Mouse (Mus musculus) common myeloid progenitor, adult 5-6 weeks (primary cell): ENCODE data around the gene Tcap. TPM values are rescaled to one million over a fixed set of nuclear protein-coding genes. Genes with fewer than 3 reads are reported as not detected.

Experiments used
- ATAC-seq: replicated peaks from 2 replicates; pipeline ENCODE4 v1.8.0; 2016; ENCODE audit warnings: low read depth, mild to moderate bottlenecking, moderate TSS enrichment, inconsistent platforms; ENCODE audit not compliant: poor library complexity, severe bottlenecking
- total RNA-seq: library from RNA; stranded (forward); fragments of 200-1000, 187-1606 nt; gene quantifications from 2 replicates; pipeline ENCODE4 v1.2.3, GENCODE M21; 2017

Gene Tcap
- total RNA-seq = not detected in 2 replicates

- no peak for ATAC-seq
These were observed at the start of gene Tcap for GRCm38 (mm10) chr11:98383261-98384030. Gene Tcap, plus strand, starts transcription at chr11:98383811.

- no peak for ATAC-seq
These were observed 49.5 kb upstream of the Tcap start for GRCm38 (mm10) chr11:98333981-98334741.

DNA sequence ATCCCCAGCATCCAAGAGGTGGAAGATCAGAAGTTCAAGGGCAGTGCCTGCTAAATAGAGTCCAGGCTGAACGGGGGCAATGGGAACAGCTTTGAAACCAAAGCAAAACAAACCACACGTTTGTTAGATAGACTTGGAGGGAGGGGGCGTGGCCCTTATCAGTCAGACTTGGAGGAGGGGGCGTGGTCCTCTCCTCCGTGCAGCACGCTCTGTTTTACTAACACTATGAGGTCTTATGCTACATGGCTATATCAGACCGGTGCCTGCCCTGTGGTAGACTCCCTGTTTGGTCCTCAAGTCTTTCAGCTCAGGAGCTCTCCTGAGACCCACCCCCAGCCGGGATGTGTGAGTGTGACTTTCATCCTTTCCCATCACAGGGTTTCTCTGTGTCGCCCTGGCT is 48.4 kb upstream of the Tcap start:
- peak; percentile 41 for ATAC-seq

DNA sequence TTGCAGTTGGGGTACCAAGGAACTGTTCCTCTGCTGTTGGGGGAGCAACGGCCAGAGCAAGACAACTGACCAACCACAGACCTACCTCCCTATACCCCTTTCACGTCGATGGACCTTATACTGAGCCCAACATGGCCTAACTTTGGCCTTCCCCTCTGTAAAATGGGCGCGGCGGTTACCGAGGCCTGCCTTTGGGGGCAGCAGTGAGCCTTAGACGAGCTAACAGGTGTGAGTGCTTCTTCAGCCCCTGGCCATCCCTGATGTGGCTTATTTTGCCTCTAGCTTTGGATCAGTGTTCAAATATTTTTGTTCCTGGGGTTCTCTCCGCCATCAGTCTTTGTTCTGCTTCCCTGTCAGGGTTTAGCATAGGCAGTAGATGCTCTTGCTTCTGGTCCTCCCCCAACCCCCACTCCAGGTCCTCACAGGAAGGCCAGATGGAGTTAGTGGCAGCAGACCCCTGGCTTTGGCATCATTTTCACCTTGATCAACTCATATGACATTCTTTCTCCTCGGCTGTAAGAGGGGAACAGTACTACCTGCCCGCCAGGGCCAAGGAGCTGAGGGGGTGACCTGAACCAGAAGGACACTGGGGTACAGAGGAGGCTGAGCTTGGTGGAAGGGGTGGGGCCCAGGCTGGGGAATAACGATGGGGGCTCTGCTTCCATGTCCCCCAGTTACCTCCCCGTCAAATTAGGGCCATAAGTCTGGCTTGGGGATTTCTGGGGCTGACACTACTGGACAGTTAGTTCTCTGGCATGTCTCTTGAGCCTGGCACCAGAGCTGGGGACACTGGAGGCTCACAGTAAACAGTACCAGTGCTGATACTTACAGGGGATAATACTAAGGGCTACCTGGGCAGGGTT is 47.1 kb upstream of the Tcap start:
- no peak for ATAC-seq

GRCm38 (mm10) chr11:98338507-98338961 is 45.1 kb upstream of the Tcap start:
- no peak for ATAC-seq

DNA sequence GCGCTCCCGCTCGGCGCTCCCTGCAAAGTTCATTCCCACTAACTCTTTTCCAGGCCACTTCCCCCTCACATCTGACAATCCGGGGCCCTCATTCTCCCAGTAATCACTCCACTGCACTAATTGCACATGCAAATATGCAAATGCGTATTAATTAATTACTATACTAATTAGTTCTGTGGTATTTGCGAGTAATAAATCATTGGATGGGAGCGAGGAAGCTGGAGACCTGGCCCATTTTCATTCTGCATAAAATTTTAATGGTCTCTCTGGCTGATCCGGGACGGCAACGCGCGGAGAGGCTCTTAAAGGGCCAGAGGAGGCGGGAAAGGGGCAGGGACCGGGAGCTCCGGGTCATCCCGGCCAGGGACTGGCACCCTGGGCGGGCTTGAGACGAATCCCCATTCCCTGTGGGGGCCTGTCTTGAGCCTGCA is 44.5 kb upstream of the Tcap start:
- ATAC-seq = no peak

DNA sequence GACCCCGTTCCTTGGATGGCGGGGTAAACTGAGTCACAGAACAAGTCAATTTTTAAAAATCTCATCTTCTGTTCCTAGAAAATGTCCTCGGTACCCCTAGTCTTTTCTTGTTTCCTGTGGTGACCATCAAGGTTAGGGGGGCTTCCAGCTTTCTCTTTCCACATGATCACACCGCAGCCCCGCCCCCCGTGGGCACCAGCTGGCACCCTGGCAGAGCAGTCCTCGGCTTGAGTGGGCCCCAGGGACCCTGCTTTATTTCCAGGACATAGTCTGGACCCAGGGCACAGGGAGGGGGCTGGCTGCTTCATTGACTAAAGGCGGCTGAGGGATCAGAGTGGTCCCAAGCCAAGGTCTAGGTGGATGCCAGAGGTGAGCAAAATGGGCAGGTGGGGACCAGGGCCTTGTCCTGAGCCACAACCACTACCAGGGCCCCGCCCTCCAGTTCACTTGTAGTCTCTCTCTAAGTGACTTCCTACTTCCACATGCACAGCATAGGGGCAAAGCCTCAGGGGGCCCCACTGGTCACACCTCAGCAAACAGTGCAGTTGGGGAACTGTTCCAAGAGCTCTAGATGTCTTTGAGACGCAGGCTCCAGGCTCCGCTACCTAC is 43.8 kb upstream of the Tcap start:
- no peak for ATAC-seq

- no peak for ATAC-seq
These were observed 43.0 kb upstream of the Tcap start for GRCm38 (mm10) chr11:98340597-98340996.

- ATAC-seq = no peak
These were observed 42.4 kb upstream of the Tcap start for GRCm38 (mm10) chr11:98341174-98341573.

DNA sequence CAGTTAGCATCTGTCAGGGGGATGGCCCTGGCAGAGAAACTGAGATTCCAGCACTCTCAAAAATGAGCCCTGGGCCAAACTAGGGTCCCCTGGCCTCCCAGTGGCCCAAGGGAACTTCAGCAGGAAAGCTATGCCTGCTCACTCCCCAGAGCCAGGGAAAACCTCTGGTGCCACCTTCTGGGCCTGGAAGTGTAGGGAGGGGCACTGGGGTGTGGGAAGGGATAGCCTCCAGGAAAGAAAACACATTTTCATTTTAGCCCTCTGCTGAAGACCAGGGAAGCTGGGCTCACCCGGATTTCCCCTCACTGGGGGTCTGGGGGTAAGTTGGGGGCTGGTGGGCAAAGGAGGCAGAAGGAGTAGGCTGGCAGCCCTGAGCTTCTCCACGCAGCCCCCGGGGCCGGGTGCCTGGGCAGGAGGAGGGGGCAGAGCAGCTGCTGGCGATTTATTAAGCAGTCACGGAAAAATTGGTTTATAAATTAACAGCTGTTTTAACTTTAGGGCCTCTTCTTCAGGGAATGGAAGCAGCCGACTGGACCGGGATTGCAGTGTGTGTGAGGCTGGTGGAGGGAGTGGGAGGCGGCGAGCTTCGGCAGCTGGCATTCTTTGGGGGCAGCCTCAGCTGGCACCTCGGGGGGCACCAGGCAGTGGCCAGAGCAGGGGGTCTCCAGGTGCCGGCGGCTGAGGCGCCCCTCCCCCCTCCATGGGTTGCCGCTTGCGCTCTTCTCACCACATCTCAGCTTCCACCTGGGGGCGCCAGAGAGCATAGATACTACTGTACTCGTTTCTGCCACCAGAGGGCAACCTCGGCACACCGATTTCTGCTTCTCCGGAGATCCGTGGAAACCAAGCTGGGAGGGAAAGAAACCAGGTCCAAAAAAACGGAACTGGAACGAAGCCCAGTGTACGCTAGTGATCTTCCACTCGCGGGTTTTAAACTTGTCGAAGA is 41.3 kb upstream of the Tcap start:
- ATAC-seq = peak; percentile 84

- peak; percentile 40; the same call in 1 of the 2 replicates for ATAC-seq
These were observed 38.4 kb upstream of the Tcap start for GRCm38 (mm10) chr11:98345253-98345652.

- ATAC-seq = no peak
These were observed 37.4 kb upstream of the Tcap start for GRCm38 (mm10) chr11:98346168-98346567.

GRCm38 (mm10) chr11:98347385-98348082 is 36.1 kb upstream of the Tcap start:
- no peak for ATAC-seq

DNA sequence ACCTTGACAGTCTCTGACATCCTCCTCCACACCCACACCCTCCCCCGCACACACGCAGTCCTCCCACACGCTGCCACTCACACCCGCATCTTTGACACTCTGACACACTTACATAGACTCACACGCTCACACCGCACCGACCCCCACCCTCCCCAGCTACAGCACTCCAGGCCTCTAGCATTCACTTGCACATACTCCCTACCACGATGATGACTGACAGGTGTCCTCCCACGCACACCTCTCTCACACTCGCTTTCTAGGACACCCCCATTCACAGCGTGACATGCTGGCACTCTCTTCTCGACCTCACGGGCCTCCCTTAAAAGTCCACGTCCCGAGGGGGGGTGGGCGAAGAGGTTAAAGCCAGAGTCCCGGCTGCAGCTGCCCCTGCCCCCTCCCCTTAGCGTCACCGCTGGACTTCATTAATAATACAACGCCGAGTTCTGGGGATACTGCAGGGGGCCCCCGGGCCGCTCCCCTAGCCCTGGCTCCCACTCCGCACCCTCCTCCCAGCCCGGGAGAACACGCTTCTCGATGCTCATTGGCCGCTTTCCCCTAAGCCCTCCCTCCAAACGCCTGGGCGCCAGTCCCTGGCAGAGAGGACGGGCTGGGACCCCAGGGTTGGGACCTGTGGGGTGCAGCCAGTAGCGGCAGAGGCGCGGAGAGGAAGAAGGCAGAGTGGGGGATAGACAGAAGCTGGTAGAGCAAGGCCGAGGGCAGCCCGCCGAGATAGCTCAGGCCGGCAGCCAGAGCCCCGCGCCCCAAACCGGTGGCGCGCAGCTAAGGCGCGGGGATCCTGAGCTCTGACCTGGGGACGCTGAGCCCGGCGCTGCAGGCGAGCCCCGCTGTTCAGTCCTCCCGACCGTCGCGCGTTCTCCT is 35.3 kb upstream of the Tcap start, which contains the start of gene Ppp1r1b:
TSS of gene Ppp1r1b (plus strand) at position 322 of the 879 bp plus-strand sequence.
- peak; percentile 43 for ATAC-seq

DNA sequence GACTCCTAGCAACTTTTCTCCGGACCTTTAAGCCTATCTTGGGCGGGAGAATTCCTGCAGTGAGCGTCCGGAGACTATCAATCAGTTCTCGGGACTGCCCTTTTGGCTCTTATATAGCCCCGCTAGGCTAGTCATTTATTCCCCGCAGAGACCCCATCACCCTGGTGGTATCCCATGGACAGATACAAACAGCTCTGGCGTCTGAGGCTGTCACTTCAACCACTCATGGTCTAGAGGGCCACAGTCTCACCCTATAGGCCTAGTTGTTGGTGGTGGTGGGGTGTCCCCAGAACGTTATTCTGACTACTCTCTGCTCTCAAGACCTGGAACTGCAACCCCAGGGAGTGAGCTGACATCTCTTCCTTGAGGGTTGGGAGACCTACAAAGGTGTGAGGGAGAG is 34.3 kb upstream of the Tcap start:
- no peak for ATAC-seq

GRCm38 (mm10) chr11:98352272-98352990 is 31.2 kb upstream of the Tcap start:
- ATAC-seq = no peak
